Mouse (Mus musculus): ENCODE data around the gene Art4. TPM values are rescaled to one million over a fixed set of nuclear protein-coding genes. Genes with fewer than 3 reads are reported as not detected.
"Not testable (repeated sequence)": the region's sequence is repeated elsewhere in the genome, so short reads cannot be mapped to it uniquely, and the experiment has no call there.

Gene Art4
- polyA plus RNA-seq, 1 experiment = 12.8 TPM

- no peaks in the 10 kb centered on the region for H3K36me3 ChIP-seq (ENCODE audit: control insufficient read depth, insufficient read depth, low read length)
- TF ChIP-seq CTCF (IDR thresholded peaks at IDR 0.05; ENCODE audit: borderline replicate concordance, control insufficient read depth, extremely low read depth, insufficient read depth, low read length, poor library complexity) (no peak), POLR2A (IDR thresholded peaks at IDR 0.05; ENCODE audit: control insufficient read depth, extremely low read depth, insufficient read depth, low read length, poor library complexity) (no peak)
- H3K4me1 ChIP-seq (replicated peaks; ENCODE audit: control insufficient read depth, insufficient read depth, low read length) = no peaks in the 10 kb centered on the region
- WGBS = 95% methylated on average over 6 of the region's 6 CpGs
- no peak overlapping the region for H3K27ac ChIP-seq (ENCODE audit: control insufficient read depth, insufficient read depth, low read length)
- no peak for DNase-seq
- no peak overlapping the region for H3K4me3 ChIP-seq (ENCODE audit: control insufficient read depth, insufficient read depth, low read length)
- H3K27me3 ChIP-seq (ENCODE audit: control insufficient read depth, insufficient read depth, low read length) = no peaks in the 10 kb centered on the region
These were observed 32.0 kb upstream of the Art4 start for GRCm38 (mm10) chr6:136889554-136889953.

- 99% methylated on average over 6 of the region's 6 CpGs for WGBS
- Histone ChIP-seq H3K36me3 (ENCODE audit: control insufficient read depth, insufficient read depth, low read length) (no peaks in the 10 kb centered on the region), H3K4me1 (replicated peaks; ENCODE audit: control insufficient read depth, insufficient read depth, low read length) (no peaks in the 10 kb centered on the region), H3K27ac (ENCODE audit: control insufficient read depth, insufficient read depth, low read length) (no peak overlapping the region), H3K27me3 (ENCODE audit: control insufficient read depth, insufficient read depth, low read length) (no peaks in the 10 kb centered on the region), H3K4me3 (ENCODE audit: control insufficient read depth, insufficient read depth, low read length) (no peak overlapping the region)
- no peak for DNase-seq
- TF ChIP-seq POLR2A (IDR thresholded peaks at IDR 0.05; ENCODE audit: control insufficient read depth, extremely low read depth, insufficient read depth, low read length, poor library complexity) = no peak
- no peak for TF ChIP-seq CTCF (IDR thresholded peaks at IDR 0.05; ENCODE audit: borderline replicate concordance, control insufficient read depth, extremely low read depth, insufficient read depth, low read length, poor library complexity)
These were observed 31.5 kb upstream of the Art4 start for GRCm38 (mm10) chr6:136889067-136889466.

GRCm38 (mm10) chr6:136887854-136888253 lies 30.3 kb upstream of the Art4 start:
- Histone ChIP-seq H3K4me1 (replicated peaks; ENCODE audit: control insufficient read depth, insufficient read depth, low read length) (no peaks in the 10 kb centered on the region), H3K27ac (ENCODE audit: control insufficient read depth, insufficient read depth, low read length) (no peak overlapping the region), H3K36me3 (ENCODE audit: control insufficient read depth, insufficient read depth, low read length) (no peaks in the 10 kb centered on the region), H3K27me3 (ENCODE audit: control insufficient read depth, insufficient read depth, low read length) (no peaks in the 10 kb centered on the region), H3K4me3 (ENCODE audit: control insufficient read depth, insufficient read depth, low read length) (no peak overlapping the region)
- WGBS = 93% methylated on average over 9 of the region's 9 CpGs
- no peak for DNase-seq
- TF ChIP-seq POLR2A (IDR thresholded peaks at IDR 0.05; ENCODE audit: control insufficient read depth, extremely low read depth, insufficient read depth, low read length, poor library complexity) (no peak), CTCF (IDR thresholded peaks at IDR 0.05; ENCODE audit: borderline replicate concordance, control insufficient read depth, extremely low read depth, insufficient read depth, low read length, poor library complexity) (no peak)

GRCm38 (mm10) chr6:136884766-136885165 lies 27.2 kb upstream of the Art4 start:
- not testable (repeated sequence) for H3K4me3 ChIP-seq (ENCODE audit: control insufficient read depth, insufficient read depth, low read length); H3K27ac ChIP-seq (ENCODE audit: control insufficient read depth, insufficient read depth, low read length); DNase-seq; H3K27me3 ChIP-seq (ENCODE audit: control insufficient read depth, insufficient read depth, low read length); H3K36me3 ChIP-seq (ENCODE audit: control insufficient read depth, insufficient read depth, low read length); H3K4me1 ChIP-seq (replicated peaks; ENCODE audit: control insufficient read depth, insufficient read depth, low read length)
- 90% methylated on average over 1 of the region's 1 CpGs for WGBS

- no peaks in the 10 kb centered on the region for H3K36me3 ChIP-seq (ENCODE audit: control insufficient read depth, insufficient read depth, low read length)
- TF ChIP-seq POLR2A (IDR thresholded peaks at IDR 0.05; ENCODE audit: control insufficient read depth, extremely low read depth, insufficient read depth, low read length, poor library complexity) (no peak), CTCF (IDR thresholded peaks at IDR 0.05; ENCODE audit: borderline replicate concordance, control insufficient read depth, extremely low read depth, insufficient read depth, low read length, poor library complexity) (no peak)
- no peak overlapping the region for H3K4me3 ChIP-seq (ENCODE audit: control insufficient read depth, insufficient read depth, low read length)
- no peaks in the 10 kb centered on the region for H3K4me1 ChIP-seq (replicated peaks; ENCODE audit: control insufficient read depth, insufficient read depth, low read length)
- H3K27ac ChIP-seq (ENCODE audit: control insufficient read depth, insufficient read depth, low read length) = no peak overlapping the region
- WGBS = 93% methylated on average over 6 of the region's 6 CpGs
- no peak for DNase-seq
- H3K27me3 ChIP-seq (ENCODE audit: control insufficient read depth, insufficient read depth, low read length) = no peaks in the 10 kb centered on the region
These were observed 26.4 kb upstream of the Art4 start for GRCm38 (mm10) chr6:136883961-136884360.

GRCm38 (mm10) chr6:136883431-136883915 lies 25.9 kb upstream of the Art4 start:
- H3K4me3 ChIP-seq (ENCODE audit: control insufficient read depth, insufficient read depth, low read length) = no peak overlapping the region
- no peaks in the 10 kb centered on the region for H3K27me3 ChIP-seq (ENCODE audit: control insufficient read depth, insufficient read depth, low read length)
- TF ChIP-seq POLR2A (IDR thresholded peaks at IDR 0.05; ENCODE audit: control insufficient read depth, extremely low read depth, insufficient read depth, low read length, poor library complexity) (no peak), CTCF (IDR thresholded peaks at IDR 0.05; ENCODE audit: borderline replicate concordance, control insufficient read depth, extremely low read depth, insufficient read depth, low read length, poor library complexity) (no peak)
- no peak overlapping the region for H3K27ac ChIP-seq (ENCODE audit: control insufficient read depth, insufficient read depth, low read length)
- H3K36me3 ChIP-seq (ENCODE audit: control insufficient read depth, insufficient read depth, low read length) = no peaks in the 10 kb centered on the region
- DNase-seq = no peak
- no peaks in the 10 kb centered on the region for H3K4me1 ChIP-seq (replicated peaks; ENCODE audit: control insufficient read depth, insufficient read depth, low read length)
- 83% methylated on average over 3 of the region's 3 CpGs for WGBS

GRCm38 (mm10) chr6:136881678-136882077 lies 24.1 kb upstream of the Art4 start:
- no peak for DNase-seq
- no peak overlapping the region for H3K27ac ChIP-seq (ENCODE audit: control insufficient read depth, insufficient read depth, low read length)

More at GRCm38 (mm10) chr6:136881678-136882077, 24.1 kb upstream of the Art4 start:
- WGBS = 91% methylated on average over 8 of the region's 8 CpGs
- Histone ChIP-seq H3K4me3 (ENCODE audit: control insufficient read depth, insufficient read depth, low read length) (no peak overlapping the region), H3K4me1 (replicated peaks; ENCODE audit: control insufficient read depth, insufficient read depth, low read length) (no peaks in the 10 kb centered on the region), H3K27me3 (ENCODE audit: control insufficient read depth, insufficient read depth, low read length) (no peaks in the 10 kb centered on the region), H3K36me3 (ENCODE audit: control insufficient read depth, insufficient read depth, low read length) (no peaks in the 10 kb centered on the region)
- TF ChIP-seq POLR2A (IDR thresholded peaks at IDR 0.05; ENCODE audit: control insufficient read depth, extremely low read depth, insufficient read depth, low read length, poor library complexity) (no peak), CTCF (IDR thresholded peaks at IDR 0.05; ENCODE audit: borderline replicate concordance, control insufficient read depth, extremely low read depth, insufficient read depth, low read length, poor library complexity) (no peak)

Data from thymus, adult 2 months (tissue).